Mouse (Mus musculus): Measurements from ENCODE around the gene Smim15.
A peak's percentile ranks its signal among the peaks of the same experiment; 100 is the strongest.

The Smim15 gene

DNA sequence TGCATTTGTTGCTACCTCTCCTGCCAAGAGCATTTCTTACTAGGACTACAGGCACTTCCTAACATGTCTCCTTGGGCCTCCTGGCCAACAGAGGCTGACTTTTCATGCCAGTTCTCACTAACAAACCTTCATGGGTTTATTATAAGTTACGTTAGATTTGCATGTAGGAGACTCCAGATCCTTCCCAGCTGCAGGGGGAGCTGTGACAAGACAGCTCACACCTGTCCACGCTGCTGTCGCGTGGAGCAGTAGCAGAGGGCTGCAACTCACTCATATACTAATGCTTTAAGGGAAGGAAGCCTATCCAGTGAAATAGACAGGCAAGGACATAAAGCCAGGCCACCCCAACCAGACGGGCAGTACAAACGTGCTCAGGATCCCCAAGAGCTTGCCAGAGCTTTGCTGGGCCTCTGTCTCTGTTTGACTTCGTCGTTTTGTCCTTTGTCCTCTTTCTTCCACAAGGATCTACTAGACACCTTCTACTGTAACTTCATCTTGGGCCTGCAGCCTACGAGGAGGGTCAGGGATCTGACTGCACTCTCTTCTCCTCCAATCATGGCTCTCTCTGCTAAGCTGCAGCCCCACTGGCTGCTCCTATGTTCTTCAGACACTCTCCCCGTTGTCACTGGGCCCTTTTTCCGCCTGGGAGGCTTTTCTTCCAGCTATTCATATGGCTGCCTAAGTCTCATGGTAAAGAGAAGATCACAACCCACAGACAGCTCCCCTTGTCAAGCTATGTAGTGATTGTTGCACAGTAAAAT, 19.3 kb downstream of the Smim15 start:
- DNase-seq = no peak

DNA sequence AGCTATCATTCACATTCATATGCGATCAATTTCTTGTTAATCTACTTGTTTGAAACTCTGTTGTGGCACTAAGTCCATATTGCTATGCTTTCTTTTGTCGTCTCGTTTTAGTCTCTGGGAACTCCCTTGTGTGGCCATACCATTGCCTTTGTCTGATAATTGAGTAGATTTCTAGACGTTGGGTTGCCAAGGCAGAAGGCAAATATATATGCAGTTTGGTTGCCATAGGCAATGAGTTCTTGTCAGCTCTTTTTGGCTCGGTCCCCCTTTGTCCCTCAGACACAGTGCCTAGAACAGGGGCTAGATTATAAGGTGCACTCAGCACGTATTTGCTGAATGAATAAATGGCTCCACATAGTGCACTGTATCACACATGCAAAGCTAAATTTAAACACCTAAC, 20.1 kb downstream of the Smim15 start:
- no peak for DNase-seq

DNA sequence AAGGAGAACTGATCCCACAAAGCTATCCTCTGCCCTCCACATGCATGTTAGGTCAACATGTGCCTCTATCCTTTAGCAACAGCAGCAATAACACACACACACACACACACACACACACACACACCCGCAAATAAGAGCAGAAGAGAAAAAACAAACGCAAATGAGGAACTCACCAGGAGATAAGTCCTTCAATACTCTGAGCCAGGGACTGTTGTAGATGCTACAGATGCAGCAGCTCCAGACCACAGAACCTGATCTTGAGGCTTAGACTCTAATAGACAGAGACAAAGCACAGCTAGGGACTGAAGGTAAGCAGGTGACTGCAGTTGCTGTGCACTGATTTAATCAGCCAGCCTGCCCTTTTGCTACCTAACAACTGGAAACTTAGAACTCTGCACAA, 21.8 kb downstream of the Smim15 start:
- no peak for DNase-seq

DNA sequence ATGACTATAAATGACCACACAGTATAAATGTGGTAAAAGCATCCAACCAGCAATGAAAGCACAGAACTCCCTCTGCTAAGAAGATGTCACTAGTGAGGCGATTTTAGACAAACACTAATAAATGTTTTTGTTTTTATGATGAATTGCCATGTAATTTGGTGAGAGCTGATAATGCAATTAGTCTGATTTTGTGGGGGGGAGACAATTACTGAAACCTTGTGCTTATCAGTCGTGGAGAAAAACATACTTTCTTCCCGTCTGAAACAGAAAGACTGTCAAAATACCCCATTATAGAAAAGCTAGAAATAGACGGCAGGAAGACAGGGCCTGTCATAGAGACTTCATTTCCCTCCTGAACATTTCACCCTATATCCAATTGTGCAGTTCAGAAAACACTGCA, 24.9 kb downstream of the Smim15 start:
- no peak for DNase-seq

DNA sequence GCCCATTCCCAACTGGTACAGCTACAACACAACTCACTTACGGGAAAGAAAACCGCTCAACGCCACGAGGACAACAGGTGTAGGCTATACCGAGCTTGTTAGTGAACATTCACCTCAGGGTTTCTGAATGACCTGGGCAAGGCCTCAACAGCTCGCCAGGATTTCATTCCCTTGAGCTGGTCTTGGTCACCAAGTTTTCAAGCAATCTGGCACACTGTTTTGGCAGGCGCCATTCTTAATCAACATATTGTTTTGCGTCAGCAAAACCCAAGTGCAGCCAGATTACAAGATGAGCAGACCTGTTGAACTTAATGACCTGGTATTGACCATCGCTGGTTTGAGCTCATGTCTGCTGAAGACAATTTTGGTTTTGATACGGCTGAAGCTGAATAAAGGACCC, 25.9 kb downstream of the Smim15 start:
- no peak for DNase-seq

DNA sequence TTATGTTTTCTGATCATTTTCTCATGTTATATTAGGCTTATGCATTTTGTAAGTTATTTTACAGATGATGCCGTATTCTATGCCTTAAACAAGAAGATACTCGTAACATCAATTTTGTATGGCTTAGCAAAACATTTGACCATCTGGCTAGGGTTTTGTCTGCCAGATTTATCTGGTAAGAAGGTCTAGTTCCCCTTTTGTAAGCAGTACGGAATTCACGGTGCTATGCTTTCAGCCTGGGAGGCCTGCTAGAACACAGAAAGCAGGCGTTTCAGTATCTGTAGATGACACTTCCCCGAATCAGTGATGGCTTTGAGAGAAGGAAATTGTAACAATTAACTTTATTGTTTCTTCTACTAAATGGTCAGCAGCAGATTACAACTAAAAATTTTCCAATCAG, 33.2 kb downstream of the Smim15 start:
- DNase-seq = no peak

DNA sequence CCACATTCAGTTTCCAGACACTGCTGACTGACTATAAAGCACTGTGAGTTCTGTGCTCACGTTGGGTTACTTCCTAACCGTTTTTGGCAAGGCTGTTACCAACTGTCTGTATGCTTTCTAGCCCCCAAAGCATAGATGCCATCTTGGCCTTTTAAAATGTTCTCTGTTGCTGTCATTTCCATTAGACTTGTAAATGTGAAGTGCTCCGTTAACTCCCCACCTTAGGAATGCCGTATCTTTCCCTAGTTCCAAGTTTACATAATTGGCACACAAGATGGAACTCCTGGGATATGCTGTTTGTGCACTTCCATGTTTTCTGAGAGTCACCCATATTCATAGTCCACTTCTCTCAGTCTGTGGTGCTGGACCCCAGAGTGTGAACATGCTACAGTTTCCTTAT, 33.7 kb downstream of the Smim15 start:
- no peak for DNase-seq

DNA sequence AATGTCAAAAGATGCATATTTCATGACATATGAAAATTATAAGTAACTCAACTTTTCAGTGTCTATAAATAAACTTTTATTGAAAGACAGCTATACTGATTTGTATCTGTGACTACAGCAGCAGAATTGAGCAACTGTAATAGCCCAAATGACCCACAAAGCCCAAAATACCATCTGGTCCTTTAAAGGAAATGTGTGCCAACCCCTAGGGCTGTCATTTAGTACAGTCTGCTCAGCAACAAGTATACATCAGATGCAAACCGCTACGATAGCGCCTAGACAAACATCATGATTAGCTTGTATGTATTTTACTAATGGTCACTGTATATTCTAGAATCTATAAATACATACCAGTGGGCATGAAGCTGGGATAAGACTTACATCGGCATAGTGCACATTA, 39.8 kb downstream of the Smim15 start:
- DNase-seq = no peak

DNA sequence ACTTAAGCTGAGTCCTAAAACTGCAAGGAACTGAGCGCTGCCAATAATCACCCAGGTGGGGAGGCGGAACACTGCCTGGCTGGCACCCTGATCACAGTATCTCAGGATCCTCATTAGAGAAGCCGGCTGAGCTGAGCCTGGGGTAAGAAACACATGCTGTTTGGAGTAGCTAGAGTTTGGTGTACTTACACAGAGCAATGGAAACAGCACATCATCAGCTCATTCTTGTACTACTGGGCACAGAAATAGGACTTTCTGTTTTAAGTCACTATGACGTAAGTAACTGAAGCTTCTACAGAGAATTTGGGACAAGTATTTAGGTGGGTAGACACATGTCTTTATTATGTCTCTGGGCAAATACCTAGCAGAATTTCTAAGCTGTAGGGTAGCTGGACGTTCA, 41.8 kb downstream of the Smim15 start:
- no peak for DNase-seq

DNA sequence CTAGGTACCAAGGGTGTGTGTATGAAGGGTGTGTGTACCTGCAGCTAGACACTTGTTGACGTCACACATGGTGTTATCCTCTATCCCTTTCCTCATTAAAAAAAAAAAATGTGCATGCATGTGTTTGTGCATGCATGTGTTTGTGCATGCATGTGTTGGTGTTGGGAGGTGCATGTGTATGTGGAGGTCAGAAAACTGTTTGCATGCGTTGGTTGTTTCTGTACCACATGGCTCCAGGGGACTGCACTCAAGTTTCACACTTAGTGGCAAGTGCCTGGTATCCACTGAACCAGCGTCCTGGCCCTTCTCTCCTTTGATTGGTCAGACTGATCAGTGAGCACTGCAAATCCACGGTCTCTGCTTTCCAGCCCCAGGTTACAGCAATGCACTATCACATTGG, 42.5 kb downstream of the Smim15 start:
- DNase-seq = no peak

DNA sequence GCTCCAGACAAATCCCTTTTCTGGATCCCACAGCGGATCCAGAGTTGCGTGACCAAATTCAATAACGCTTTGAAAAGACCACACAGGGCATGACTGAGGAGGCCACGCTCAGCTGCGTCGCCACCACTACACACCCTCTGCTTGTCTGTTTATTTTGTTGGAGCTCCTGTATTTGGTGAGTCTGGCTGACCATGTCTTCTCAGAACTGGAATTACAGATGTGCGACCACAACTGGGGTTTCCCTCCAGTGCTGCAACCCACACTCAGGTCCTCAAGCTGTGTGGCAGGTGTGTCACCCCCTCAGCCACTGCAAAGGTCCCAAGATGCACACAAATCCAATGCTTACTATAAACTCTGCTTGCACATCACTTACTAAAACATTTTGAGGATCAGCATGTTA, 48.0 kb downstream of the Smim15 start:
- DNase-seq = no peak

DNA sequence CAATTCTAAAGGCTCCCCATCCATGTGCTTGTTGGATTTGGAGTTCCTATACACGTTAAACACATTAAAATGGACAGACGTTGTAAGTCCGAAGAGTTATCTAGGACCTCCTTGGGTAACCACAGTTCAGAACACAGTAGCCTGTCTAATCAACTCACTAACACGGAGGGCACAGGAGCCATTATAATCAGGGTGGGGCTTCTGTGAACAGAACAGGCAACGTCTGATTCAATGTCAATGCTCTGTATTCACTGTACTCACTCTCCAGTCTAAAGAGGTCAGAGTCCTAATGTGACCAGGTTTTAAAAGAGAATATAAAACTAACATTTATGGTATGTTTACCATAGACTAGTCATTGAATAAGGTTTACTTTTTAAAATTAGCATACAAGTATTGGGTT, 50.4 kb downstream of the Smim15 start:
- DNase-seq = no peak

DNA sequence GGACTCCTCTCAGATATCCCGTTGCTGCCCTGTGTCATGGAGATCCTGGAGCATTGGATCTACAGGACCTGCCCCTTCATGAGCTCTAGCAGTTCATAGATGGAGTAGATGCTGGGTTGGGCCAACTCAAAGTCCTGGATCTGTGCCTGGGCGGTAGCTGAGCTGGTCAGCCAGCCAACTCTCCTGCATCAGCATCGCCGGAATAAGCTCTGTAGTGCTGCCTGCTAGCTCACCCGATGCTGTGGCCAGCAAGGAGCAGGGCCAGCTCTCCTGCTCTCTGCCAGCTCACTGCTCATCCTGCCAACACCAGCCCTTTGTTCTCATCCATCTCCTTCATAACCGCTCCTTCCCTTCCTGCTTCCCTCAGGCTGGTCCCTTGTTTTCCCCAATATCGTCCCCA, 51.4 kb downstream of the Smim15 start:
- DNase-seq = peak; percentile 15

DNA sequence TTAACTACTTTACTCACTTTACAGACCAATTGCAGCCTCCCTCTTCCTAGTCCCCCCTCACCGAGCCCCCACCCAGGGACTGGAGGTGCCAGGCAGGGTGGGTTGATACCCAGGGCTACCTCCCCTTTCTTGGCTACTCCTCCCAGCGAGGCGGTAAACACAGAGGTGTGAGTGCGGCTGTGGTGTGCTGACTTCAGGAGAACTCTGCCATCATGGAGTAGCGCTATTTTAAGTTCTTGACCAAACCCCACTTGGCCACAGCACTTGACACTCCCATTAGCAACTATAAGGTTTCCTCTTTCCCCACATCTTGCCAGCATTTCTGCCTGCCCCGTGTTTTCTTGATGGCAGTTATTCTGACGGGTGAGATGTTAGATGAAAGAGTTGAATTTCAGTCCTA, 52.2 kb downstream of the Smim15 start:
- DNase-seq = no peak
